Mouse (Mus musculus) embryonic facial prominence, embryonic 10.5 days (tissue): ENCODE results near the gene Popdc3. TPM values are rescaled to one million over a fixed set of nuclear protein-coding genes. Genes with fewer than 3 reads are reported as not detected.

Source experiments
- DNase-seq: peaks from one replicate; pipeline ENCODE4 v3.0.0-alpha.2; 2017; ENCODE audit warnings: low spot score
- H3K27ac ChIP-seq: fragments of 300-500 bp; sonication (generic); replicated peaks from 2 replicates; pipeline ENCODE4 v1.5.1; 2016; ENCODE audit warnings: mild to moderate bottlenecking
- H3K27me3 ChIP-seq: fragments of 300-500 bp; sonication (generic); replicated peaks from 2 replicates; pipeline ENCODE4 v1.6.1; 2016; ENCODE audit warnings: low read depth, mild to moderate bottlenecking; ENCODE audit not compliant: poor library complexity, severe bottlenecking
- H3K36me3 ChIP-seq: fragments of 300-500 bp; sonication (generic); replicated peaks from 2 replicates; pipeline ENCODE4 v1.6.1; 2016; ENCODE audit warnings: mild to moderate bottlenecking, moderate library complexity
- H3K4me1 ChIP-seq: fragments of 300-500 bp; sonication (generic); 2 replicates; pipeline ENCODE4 v1.6.1; 2016
- H3K4me3 ChIP-seq: fragments of 300-500 bp; sonication (generic); 2 replicates; pipeline ENCODE4 v1.5.1; 2016; ENCODE audit warnings: mild to moderate bottlenecking, moderate library complexity
- H3K9me3 ChIP-seq: fragments of 300-500 bp; sonication (generic); 2 replicates; pipeline ENCODE4 v1.6.1; 2016; ENCODE audit warnings: mild to moderate bottlenecking
- WGBS: fragments of 180-500 bp; shearing (Covaris S2); methylation state at CpG from one replicate; pipeline ENCODE4 v1.1.7; 2016; 5-methylcytosine and 5-hydroxymethylcytosine counted together
- polyA plus RNA-seq: library from polyadenylated mRNA; unstranded; fragments of >200 nt; fragmentation: Nextera tagmentation; extraction: Ambion mirVana; gene quantifications from 2 replicates; pipeline ENCODE4 v1.2.1, GENCODE M21; 2016

Gene Popdc3
- polyA plus RNA-seq, 1 experiment from 2014 or later: 0.36 TPM

GRCm38 (mm10) chr10:45154557-45155060 is 23.3 kb upstream of the Popdc3 start:
- no peak for DNase-seq
- Histone ChIP-seq H3K27me3 (no peaks in the 10 kb centered on the region), H3K36me3 (peaks cover 99% of the 10 kb centered on the region), H3K9me3 (no peaks in the 10 kb centered on the region), H3K27ac (no peak overlapping the region), H3K4me3 (no peak overlapping the region), H3K4me1 (no peaks in the 10 kb centered on the region)
- WGBS: 94% methylated on average over 14 of the region's 14 CpGs

GRCm38 (mm10) chr10:45165851-45166250 is 12.0 kb upstream of the Popdc3 start:
- Histone ChIP-seq H3K4me3 (no peak overlapping the region), H3K27me3 (no peaks in the 10 kb centered on the region), H3K4me1 (no peaks in the 10 kb centered on the region), H3K9me3 (no peaks in the 10 kb centered on the region), H3K36me3 (peaks cover 6% of the 10 kb centered on the region), H3K27ac (no peak overlapping the region)
- DNase-seq: no peak
- 86% methylated on average over 8 of the region's 8 CpGs for WGBS

- H3K9me3 ChIP-seq: no peaks in the 10 kb centered on the region
- no peak for DNase-seq
- no peak overlapping the region for H3K4me3 ChIP-seq
- H3K4me1 ChIP-seq: no peaks in the 10 kb centered on the region
- H3K27me3 ChIP-seq: no peaks in the 10 kb centered on the region
- no peaks in the 10 kb centered on the region for H3K36me3 ChIP-seq
- WGBS: 89% methylated on average over 8 of the region's 8 CpGs
- no peak overlapping the region for H3K27ac ChIP-seq
Observed at GRCm38 (mm10) chr10:45173927-45174326, 4.0 kb upstream of the Popdc3 start.

- 91% methylated on average over 3 of the region's 3 CpGs for WGBS
- DNase-seq: no peak
- H3K4me1 ChIP-seq: no peaks in the 10 kb centered on the region
- H3K27me3 ChIP-seq: no peaks in the 10 kb centered on the region
- no peak overlapping the region for H3K4me3 ChIP-seq
- no peak overlapping the region for H3K27ac ChIP-seq
- no peaks in the 10 kb centered on the region for H3K36me3 ChIP-seq
- no peaks in the 10 kb centered on the region for H3K9me3 ChIP-seq
Observed at GRCm38 (mm10) chr10:45174345-45174744, 3.6 kb upstream of the Popdc3 start.

- Histone ChIP-seq H3K27ac (no peak overlapping the region), H3K4me1 (no peaks in the 10 kb centered on the region), H3K4me3 (no peak overlapping the region), H3K9me3 (no peaks in the 10 kb centered on the region), H3K27me3 (no peaks in the 10 kb centered on the region), H3K36me3 (no peaks in the 10 kb centered on the region)
- 93% methylated on average over 4 of the region's 4 CpGs for WGBS
- DNase-seq: no peak
Observed at GRCm38 (mm10) chr10:45180677-45181326, 2.9 kb downstream of the Popdc3 start.

GRCm38 (mm10) chr10:45181344-45181743 is 3.4 kb downstream of the Popdc3 start:
- H3K27me3 ChIP-seq: no peaks in the 10 kb centered on the region
- H3K27ac ChIP-seq: no peak overlapping the region
- DNase-seq: no peak
- H3K36me3 ChIP-seq: no peaks in the 10 kb centered on the region
- WGBS: 95% methylated on average over 3 of the region's 3 CpGs
- H3K4me1 ChIP-seq: no peaks in the 10 kb centered on the region
- no peaks in the 10 kb centered on the region for H3K9me3 ChIP-seq
- H3K4me3 ChIP-seq: no peak overlapping the region

- no peak overlapping the region for H3K27ac ChIP-seq
- no peak overlapping the region for H3K4me3 ChIP-seq
- no peaks in the 10 kb centered on the region for H3K27me3 ChIP-seq
- no peak for DNase-seq
- no peaks in the 10 kb centered on the region for H3K4me1 ChIP-seq
- H3K36me3 ChIP-seq: no peaks in the 10 kb centered on the region
- no peaks in the 10 kb centered on the region for H3K9me3 ChIP-seq
- 93% methylated on average over 2 of the region's 2 CpGs for WGBS
Observed at GRCm38 (mm10) chr10:45185457-45185856, 7.6 kb downstream of the Popdc3 start.

- H3K27me3 ChIP-seq: no peaks in the 10 kb centered on the region
- H3K9me3 ChIP-seq: no peaks in the 10 kb centered on the region
- H3K4me3 ChIP-seq: no peak overlapping the region
- DNase-seq: no peak
- H3K27ac ChIP-seq: no peak overlapping the region
- 73% methylated on average over 14 of the region's 14 CpGs for WGBS
- H3K36me3 ChIP-seq: no peaks in the 10 kb centered on the region
- peaks cover 3% of the 10 kb centered on the region; the same call in 1 of the 2 replicates for H3K4me1 ChIP-seq
Observed at GRCm38 (mm10) chr10:45193330-45194310, 15.7 kb downstream of the Popdc3 start.

GRCm38 (mm10) chr10:45194531-45194930 is 16.6 kb downstream of the Popdc3 start:
- DNase-seq: no peak
- Histone ChIP-seq H3K9me3 (no peaks in the 10 kb centered on the region), H3K4me3 (no peak overlapping the region), H3K27me3 (no peaks in the 10 kb centered on the region), H3K4me1 (peaks cover 3% of the 10 kb centered on the region; the same call in 1 of the 2 replicates), H3K36me3 (no peaks in the 10 kb centered on the region), H3K27ac (no peak overlapping the region)
- WGBS: 85% methylated on average over 5 of the region's 5 CpGs

- Histone ChIP-seq H3K27me3 (no peaks in the 10 kb centered on the region), H3K4me3 (no peak overlapping the region), H3K4me1 (no peaks in the 10 kb centered on the region), H3K27ac (no peak overlapping the region), H3K9me3 (no peaks in the 10 kb centered on the region), H3K36me3 (no peaks in the 10 kb centered on the region)
- DNase-seq: no peak
- WGBS: 72% methylated on average over 1 of the region's 1 CpGs
Observed at GRCm38 (mm10) chr10:45204582-45204981, 26.7 kb downstream of the Popdc3 start.

GRCm38 (mm10) chr10:45210201-45210600 is 32.3 kb downstream of the Popdc3 start:
- H3K36me3 ChIP-seq: no peaks in the 10 kb centered on the region
- no peak for DNase-seq

GRCm38 (mm10) chr10:45216676-45217075 is 38.8 kb downstream of the Popdc3 start:
- H3K27ac ChIP-seq: no peak overlapping the region
- no peaks in the 10 kb centered on the region for H3K4me1 ChIP-seq
- H3K36me3 ChIP-seq: no peaks in the 10 kb centered on the region
- H3K4me3 ChIP-seq: no peak overlapping the region
- H3K9me3 ChIP-seq: no peaks in the 10 kb centered on the region
- H3K27me3 ChIP-seq: no peaks in the 10 kb centered on the region
- WGBS: 88% methylated on average over 7 of the region's 7 CpGs
- no peak for DNase-seq

More at GRCm38 (mm10) chr10:45210201-45210600, 32.3 kb downstream of the Popdc3 start:
- H3K9me3 ChIP-seq: no peaks in the 10 kb centered on the region
- H3K4me3 ChIP-seq: no peak overlapping the region
- no peaks in the 10 kb centered on the region for H3K4me1 ChIP-seq
- no peaks in the 10 kb centered on the region for H3K27me3 ChIP-seq
- no peak overlapping the region for H3K27ac ChIP-seq
